ENCODE assay signal across 8 mouse cellular contexts in the genomic region with DNA sequence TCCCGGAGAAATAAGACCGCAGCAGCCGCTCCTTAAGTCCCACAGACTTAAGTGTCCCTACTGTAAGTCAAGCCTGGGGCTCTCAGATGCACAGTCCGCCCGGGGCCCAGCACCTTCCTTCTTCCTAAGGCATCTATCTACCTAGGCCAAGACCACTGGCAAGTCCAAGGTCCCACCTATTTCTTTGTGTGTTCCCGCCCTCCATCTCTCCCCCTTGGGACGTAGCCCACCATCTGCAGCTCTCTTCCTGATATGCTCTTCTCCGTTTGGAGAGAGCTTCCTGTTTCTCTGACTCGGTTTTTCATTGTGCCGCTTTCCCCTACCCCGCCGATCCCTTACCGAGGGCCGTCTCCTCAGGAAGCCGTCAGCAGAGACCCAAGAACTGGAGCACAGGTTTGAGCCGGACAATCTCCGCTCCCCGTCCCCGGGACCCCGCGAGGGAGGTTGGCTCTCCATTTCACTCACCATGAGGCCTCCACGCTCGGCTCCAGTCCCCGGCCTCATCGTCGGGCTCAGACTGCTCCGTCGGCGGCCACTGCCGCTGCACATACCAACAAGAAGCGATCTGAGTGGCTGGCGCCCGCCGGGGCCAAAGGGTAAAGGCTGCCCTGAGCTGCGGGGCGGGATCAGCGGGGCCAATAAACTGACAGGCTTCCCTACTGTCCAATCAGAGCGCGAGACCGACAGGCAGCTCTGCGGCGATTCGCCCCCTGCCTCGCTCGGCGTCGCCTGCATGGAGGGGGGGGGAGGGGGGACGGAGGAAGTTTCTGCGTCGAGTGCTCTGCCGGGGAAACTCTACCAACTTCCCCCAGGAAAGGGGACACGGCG. TPM values are rescaled to one million over a fixed set of nuclear protein-coding genes. Genes with fewer than 3 reads are reported as not detected.
DNase-seq lines count a peak whose midpoint lies in the region; ATAC-seq and TF ChIP-seq lines count a peak whose summit lies in the region.

A gene (minus strand): TSS at position 601 of the 828 bp plus-strand sequence.

- H3K27ac ChIP-seq in heart, embryonic 12.5 days (ENCODE audit: poor library complexity, severe bottlenecking), result peak within 1 kb of the TSS; percentile 96
- peak within 1 kb of the TSS; percentile 98 for H3K27ac ChIP-seq in kidney, postnatal 0 days
- H3K27ac ChIP-seq in liver, embryonic 11.5 days (ENCODE audit: low read depth, low read length), result peak within 1 kb of the TSS; percentile 93
- peak within 1 kb of the TSS; percentile 92 for H3K27ac ChIP-seq in stomach, embryonic 14.5 days (ENCODE audit: low read length)

- peak within 1 kb of the TSS; percentile 76 for H3K4me2 ChIP-seq in heart, embryonic 12.5 days
- H3K4me2 ChIP-seq in kidney, postnatal 0 days (ENCODE audit: low read length), result peak within 1 kb of the TSS; percentile 89
- H3K4me2 ChIP-seq in liver, embryonic 11.5 days, result peak within 1 kb of the TSS; percentile 74
- peak within 1 kb of the TSS; percentile 70 for H3K4me2 ChIP-seq in stomach, embryonic 14.5 days (replicated peaks; ENCODE audit: low read depth, low read length)

- DNase-seq in CD4-positive helper T cell, adult 2 months (ENCODE audit: low read depth, low spot score), result peak; percentile 99
- peak; percentile 98 for DNase-seq in brain, embryonic 18.5 days (ENCODE audit: low read depth, low spot score)
- DNase-seq in kidney, postnatal 0 days (ENCODE audit: low spot score), result peak; percentile 99
- DNase-seq in liver, embryonic 11.5 days (ENCODE audit: low spot score), result peak; percentile 100
- DNase-seq in naive thymus-derived CD4-positive, alpha-beta T cell, adult 2 months (ENCODE audit: low read depth), result peak; percentile 99

- peak within 1 kb of the TSS; percentile 90 for H3K9ac ChIP-seq in heart, embryonic 12.5 days
- H3K9ac ChIP-seq in kidney, postnatal 0 days (ENCODE audit: low read depth, low read length), result peak within 1 kb of the TSS; percentile 90
- H3K9ac ChIP-seq in liver, embryonic 11.5 days (ENCODE audit: low read depth, low read length), result peak within 1 kb of the TSS; percentile 89
- peak within 1 kb of the TSS; percentile 83 for H3K9ac ChIP-seq in stomach, embryonic 14.5 days (replicated peaks; ENCODE audit: low read depth, low read length)

- H3K4me1 ChIP-seq in heart, embryonic 12.5 days (replicated peaks), result peaks cover 11% of the 10 kb centered on the region
- peaks cover 3% of the 10 kb centered on the region; the same call in 1 of the 2 replicates for H3K4me1 ChIP-seq in kidney, postnatal 0 days (replicated peaks; ENCODE audit: insufficient read depth, low read length)
- peaks cover 8% of the 10 kb centered on the region for H3K4me1 ChIP-seq in liver, embryonic 11.5 days (replicated peaks; ENCODE audit: control insufficient read depth, insufficient read depth, low read length)
- H3K4me1 ChIP-seq in stomach, embryonic 14.5 days (ENCODE audit: control insufficient read depth, insufficient read depth, low read length), result peaks cover 5% of the 10 kb centered on the region

- peaks cover 16% of the 10 kb centered on the region for H3K36me3 ChIP-seq in heart, embryonic 12.5 days
- 0 out of 2 replicates have a peak, but pooled peaks cover 4% of the 10 kb centered on the region for H3K36me3 ChIP-seq in kidney, postnatal 0 days (ENCODE audit: insufficient read depth, low read length)
- peaks cover 12% of the 10 kb centered on the region for H3K36me3 ChIP-seq in liver, embryonic 11.5 days (ENCODE audit: control insufficient read depth, insufficient read depth, low read length)
- peaks cover 15% of the 10 kb centered on the region for H3K36me3 ChIP-seq in stomach, embryonic 14.5 days (ENCODE audit: control insufficient read depth, insufficient read depth, low read length)

- ATAC-seq in erythroid progenitor cell, adult 5-6 weeks (replicated peaks; ENCODE audit: low FRiP score, poor library complexity, severe bottlenecking), result peak; percentile 90
- ATAC-seq in heart, embryonic 12.5 days (ENCODE audit: insufficient number of reproducible peaks, low FRiP score), result peak; percentile 98
- peak; percentile 98 for ATAC-seq in kidney, postnatal 0 days (replicated peaks; ENCODE audit: low FRiP score, low read depth)
- ATAC-seq in liver, embryonic 11.5 days (replicated peaks; ENCODE audit: low FRiP score), result peak; percentile 94
- peak; percentile 97 for ATAC-seq in stomach, embryonic 14.5 days (ENCODE audit: insufficient number of reproducible peaks, insufficient read depth, low FRiP score, low read depth)

- H3K9me3 ChIP-seq in heart, embryonic 12.5 days (replicated peaks), result no peaks in the 10 kb centered on the region
- no peaks in the 10 kb centered on the region for H3K9me3 ChIP-seq in kidney, postnatal 0 days (replicated peaks; ENCODE audit: low read length)
- H3K9me3 ChIP-seq in liver, embryonic 11.5 days (ENCODE audit: control insufficient read depth, low read length), result no peaks in the 10 kb centered on the region
- no peaks in the 10 kb centered on the region for H3K9me3 ChIP-seq in stomach, embryonic 14.5 days (ENCODE audit: control insufficient read depth, low read depth, low read length)

- H3K27me3 ChIP-seq in heart, embryonic 12.5 days (replicated peaks), result no peaks in the 10 kb centered on the region
- no peaks in the 10 kb centered on the region for H3K27me3 ChIP-seq in kidney, postnatal 0 days (ENCODE audit: insufficient read depth, low read length)
- no peaks in the 10 kb centered on the region for H3K27me3 ChIP-seq in liver, embryonic 11.5 days (replicated peaks; ENCODE audit: control insufficient read depth, insufficient read depth, low read length)
- no peaks in the 10 kb centered on the region for H3K27me3 ChIP-seq in stomach, embryonic 14.5 days (ENCODE audit: control insufficient read depth, insufficient read depth, low read length)

- under 1% methylated on average over 53 of the region's 53 CpGs for WGBS in heart, embryonic 12.5 days
- under 1% methylated on average over 43 of the region's 53 CpGs for WGBS in kidney, postnatal 0 days
- under 1% methylated on average over 53 of the region's 53 CpGs for WGBS in liver, embryonic 11.5 days
- WGBS in stomach, embryonic 14.5 days, result under 1% methylated on average over 47 of the region's 53 CpGs

- peak within 1 kb of the TSS; percentile 92 for H3K4me3 ChIP-seq in heart, embryonic 12.5 days
- peak within 1 kb of the TSS; percentile 64 for H3K4me3 ChIP-seq in kidney, postnatal 0 days (replicated peaks; ENCODE audit: low read depth, low read length)
- H3K4me3 ChIP-seq in liver, embryonic 11.5 days (ENCODE audit: low read depth, low read length), result peak within 1 kb of the TSS; percentile 78
- H3K4me3 ChIP-seq in stomach, embryonic 14.5 days (ENCODE audit: low read depth, low read length), result peak within 1 kb of the TSS; percentile 90

- TF ChIP-seq CTCF in kidney, postnatal 0 days (IDR thresholded peaks at IDR 0.05; ENCODE audit: low read depth), result no peak

RNA-seq across cellular contexts. Expression of the gene that starts here (rescaled TPM):
- 63.1 and 83.8 TPM in 2 replicates for total RNA-seq in erythroid progenitor cell, adult 5-6 weeks (2015; ENCODE audit: low replicate concordance)
- total RNA-seq in erythroid progenitor cell, adult 5-6 weeks (2017; ENCODE audit: low replicate concordance), result 80.0 and 130 TPM in 2 replicates
- polyA plus RNA-seq in heart, embryonic 12.5 days (2016; fragmentation: Nextera tagmentation; extraction: Ambion mirVana), result 90.6 and 95.3 TPM in 2 replicates
- polyA plus RNA-seq in kidney, postnatal 0 days (2015; fragmentation: Nextera tagmentation; extraction: Ambion mirVana), result 129 and 131 TPM in 2 replicates
- polyA plus RNA-seq in liver, embryonic 11.5 days (2014; fragmentation: Nextera tagmentation; extraction: Ambion mirVana), result 136 and 154 TPM in 2 replicates
- polyA plus RNA-seq in stomach, embryonic 14.5 days (2014; fragmentation: Nextera tagmentation; extraction: Ambion mirVana), result 176 and 185 TPM in 2 replicates

Comparison
In these comparisons a context has a peak if more than half of its experiments do, and no peak if none do; other contexts are left out.
1. Peak in every context shown above with its lines: DNase-seq, ATAC-seq, H3K4me3 ChIP-seq and H3K27ac ChIP-seq.